Mouse (Mus musculus) testis, postnatal 10 days (tissue): ENCODE results near the gene Surf1.

Experiments
- DNase-seq: peaks from one replicate; pipeline ENCODE4 v3.0.0; 2021; ENCODE audit warnings: low spot score

The Surf1 gene

GRCm38 (mm10) chr2:26927745-26928476 lies 11.6 kb upstream of the Surf1 start:
- no peak for DNase-seq

- no peak for DNase-seq
Measured at GRCm38 (mm10) chr2:26921784-26922183, 5.5 kb upstream of the Surf1 start.

- no peak for DNase-seq
Measured at GRCm38 (mm10) chr2:26920190-26920855, 4.0 kb upstream of the Surf1 start.

GRCm38 (mm10) chr2:26919684-26920083 lies 3.4 kb upstream of the Surf1 start:
- DNase-seq: no peak

- DNase-seq: no peak
Measured at GRCm38 (mm10) chr2:26916738-26917137, 408 bp upstream of the Surf1 start.

GRCm38 (mm10) chr2:26914148-26914941 lies 2.0 kb downstream of the Surf1 start:
- DNase-seq: no peak

GRCm38 (mm10) chr2:26913416-26914147 lies 2.7 kb downstream of the Surf1 start:
- no peak for DNase-seq

- DNase-seq: no peak
Measured at GRCm38 (mm10) chr2:26912253-26912770, 4.0 kb downstream of the Surf1 start.

GRCm38 (mm10) chr2:26910994-26911765 lies 5.2 kb downstream of the Surf1 start:
- peak; percentile 82 for DNase-seq

GRCm38 (mm10) chr2:26910124-26910993 lies 6.0 kb downstream of the Surf1 start, which contains the start of the genes Med22 and Rpl7a:
Gene Med22, minus strand, starts transcription at chr2:26910677.
Gene Rpl7a, plus strand, starts transcription at chr2:26910764.
- DNase-seq: peak; percentile 100

GRCm38 (mm10) chr2:26909387-26909784 lies 6.9 kb downstream of the Surf1 start:
- no peak for DNase-seq

- no peak for DNase-seq
Measured at GRCm38 (mm10) chr2:26908710-26909386, 7.5 kb downstream of the Surf1 start.

- peak; percentile 73 for DNase-seq
Measured at GRCm38 (mm10) chr2:26907109-26907508, 9.2 kb downstream of the Surf1 start.

GRCm38 (mm10) chr2:26906431-26906830 lies 9.9 kb downstream of the Surf1 start:
- DNase-seq: no peak

GRCm38 (mm10) chr2:26905936-26906335 lies 10.4 kb downstream of the Surf1 start:
- DNase-seq: no peak

- no peak for DNase-seq
Measured at GRCm38 (mm10) chr2:26903311-26903710, 13.0 kb downstream of the Surf1 start.

GRCm38 (mm10) chr2:26902467-26903220 lies 13.7 kb downstream of the Surf1 start, which contains the start of gene Surf6:
Gene Surf6, minus strand, starts transcription at chr2:26902879.
- DNase-seq: peak; percentile 92

- no peak for DNase-seq
Measured at GRCm38 (mm10) chr2:26901834-26902400, 14.4 kb downstream of the Surf1 start.
